Mouse (Mus musculus) limb, embryonic 11.5 days (tissue): ENCODE measurements around the gene Dll1. TPM values are rescaled to one million over a fixed set of nuclear protein-coding genes. Genes with fewer than 3 reads are reported as not detected.

Experiments
- ATAC-seq: fragments of 200-750 bp; cut with Nextera tagmentation; 2 replicates; pipeline ENCODE4 v1.8.0; 2017; ENCODE audit warnings: low read depth; ENCODE audit not compliant: insufficient number of reproducible peaks, low FRiP score, low TSS enrichment
- DNase-seq: peaks from one replicate; pipeline ENCODE4 v3.0.0-alpha.2; 2015; ENCODE audit warnings: low spot score
- H3K27ac ChIP-seq: fragments of 300-500 bp; sonication (generic); replicated peaks from 2 replicates; pipeline ENCODE4 v1.5.1; 2014; ENCODE audit warnings: low read depth, mild to moderate bottlenecking, low read length
- H3K27me3 ChIP-seq: fragments of 300-500 bp; sonication (generic); 2 replicates; pipeline ENCODE4 v1.6.1; 2014; ENCODE audit warnings: mild to moderate bottlenecking, low read length, mixed read lengths; ENCODE audit not compliant: control insufficient read depth, insufficient read depth
- H3K36me3 ChIP-seq: fragments of 300-500 bp; sonication (generic); 2 replicates; pipeline ENCODE4 v1.6.1; 2014; ENCODE audit warnings: mild to moderate bottlenecking, low read length, moderate library complexity, mixed read lengths; ENCODE audit not compliant: control insufficient read depth, insufficient read depth
- H3K4me1 ChIP-seq: fragments of 300-500 bp; sonication (generic); 2 replicates; pipeline ENCODE4 v1.6.1; 2014; ENCODE audit warnings: low read length, mixed read lengths; ENCODE audit not compliant: control insufficient read depth, insufficient read depth
- H3K4me2 ChIP-seq: fragments of 300-500 bp; sonication (generic); 2 replicates; pipeline ENCODE4 v1.6.1; 2014; ENCODE audit warnings: low read depth, mild to moderate bottlenecking, moderate library complexity; ENCODE audit not compliant: severe bottlenecking
- H3K4me3 ChIP-seq: fragments of 300-500 bp; sonication (generic); 2 replicates; pipeline ENCODE4 v1.5.1; 2014; ENCODE audit warnings: low read depth, low read length
- H3K9ac ChIP-seq: fragments of 300-500 bp; sonication (generic); 2 replicates; pipeline ENCODE4 v1.6.1; 2014; ENCODE audit warnings: mild to moderate bottlenecking, low read length
- H3K9me3 ChIP-seq: fragments of 300-500 bp; sonication (generic); 2 replicates; pipeline ENCODE4 v1.6.1; 2016; ENCODE audit warnings: low read length; ENCODE audit not compliant: control insufficient read depth
- WGBS: fragments of 180-500 bp; shearing (Covaris S2); extraction: QIAGEN DNeasy Blood & Tissue Kit; methylation state at CpG from one replicate; pipeline ENCODE4 v1.1.7; 2014; 5-methylcytosine and 5-hydroxymethylcytosine counted together
- polyA plus RNA-seq: library from polyadenylated mRNA; unstranded; fragments of >200 nt; fragmentation: Nextera tagmentation; extraction: Ambion mirVana; gene quantifications from 2 replicates; pipeline ENCODE4 v1.2.1, GENCODE M21; 2014

The Dll1 gene
- polyA plus RNA-seq, 1 experiment from 2014 or later = 3.3 TPM

DNA sequence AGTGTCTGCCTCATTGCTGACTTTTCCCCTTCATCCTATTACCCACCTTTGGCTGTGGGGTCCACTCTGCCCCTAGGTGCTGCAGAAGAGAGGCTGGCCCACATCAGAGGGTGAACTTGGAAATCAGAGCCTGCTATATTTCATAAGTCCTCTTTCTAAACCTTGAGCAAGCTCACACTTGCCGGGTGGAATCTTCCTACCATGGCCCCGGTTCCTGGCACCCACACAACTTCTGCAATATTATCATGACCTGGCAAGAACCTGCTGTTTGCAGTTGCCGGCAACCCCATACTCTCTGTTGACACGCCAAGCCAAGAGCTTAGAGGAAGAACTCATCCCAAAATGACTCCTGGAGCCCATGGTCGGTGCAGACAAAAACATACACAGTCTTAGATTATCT is 49.6 kb downstream of the Dll1 start:
- Histone ChIP-seq H3K27me3 (0 out of 2 replicates have a peak, but pooled peaks cover 2% of the 10 kb centered on the region), H3K27ac (no peak overlapping the region), H3K4me1 (no peaks in the 10 kb centered on the region), H3K9ac (no peak overlapping the region), H3K4me3 (no peak overlapping the region), H3K4me2 (no peak overlapping the region), H3K36me3 (no peaks in the 10 kb centered on the region), H3K9me3 (no peaks in the 10 kb centered on the region)
- DNase-seq (no peak), ATAC-seq (no peak)
- 93% methylated on average over 5 of the region's 5 CpGs for WGBS

DNA sequence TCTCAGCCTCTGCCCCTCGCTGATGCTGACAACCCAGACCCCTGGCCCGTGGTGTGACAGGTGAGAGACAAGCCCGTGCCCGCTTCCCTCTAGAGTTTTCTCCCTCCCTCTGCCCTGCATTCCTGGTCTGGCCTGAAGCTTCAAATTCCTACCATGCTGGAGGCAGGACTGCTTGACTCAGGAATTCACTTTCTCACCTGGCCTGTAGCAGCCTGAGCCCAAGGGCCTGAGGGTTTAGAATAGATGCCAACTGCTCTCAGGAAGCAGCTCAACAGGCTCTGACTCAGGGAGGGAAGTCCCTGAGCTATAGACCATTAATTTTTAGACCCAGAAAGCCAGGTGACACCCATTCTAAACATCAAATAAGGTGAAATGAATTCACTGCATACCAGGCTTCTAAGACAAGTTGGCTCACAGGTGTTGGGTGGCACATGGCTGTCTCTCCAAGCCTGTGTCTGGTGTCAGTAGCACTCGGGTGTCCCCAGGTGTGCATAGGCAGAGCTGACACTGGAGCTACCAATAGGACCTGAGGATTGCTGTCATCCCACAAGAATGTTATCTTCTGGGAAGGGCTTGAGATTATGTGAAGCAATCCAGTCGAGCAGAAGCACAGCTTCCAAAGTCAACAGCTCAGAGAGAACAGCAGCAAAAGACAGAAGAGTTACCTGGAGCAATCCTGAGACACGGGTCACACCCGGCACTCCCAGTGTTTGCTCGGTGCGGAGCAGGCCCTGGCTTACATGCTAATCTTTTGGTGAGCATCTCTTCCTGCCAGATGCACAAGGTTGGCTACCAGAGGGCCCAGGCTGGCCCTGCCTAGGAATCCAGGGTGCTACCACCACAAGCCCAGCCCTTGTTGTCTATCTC is 50.5 kb downstream of the Dll1 start:
- no peak overlapping the region for H3K4me3 ChIP-seq
- H3K4me2 ChIP-seq = no peak overlapping the region
- ATAC-seq (no peak; the same call in 1 of the 2 replicates), DNase-seq (no peak)
- no peaks in the 10 kb centered on the region for H3K36me3 ChIP-seq
- H3K9me3 ChIP-seq = no peaks in the 10 kb centered on the region
- H3K27ac ChIP-seq = no peak overlapping the region
- H3K9ac ChIP-seq = no peak overlapping the region
- H3K27me3 ChIP-seq = 0 out of 2 replicates have a peak, but pooled peaks cover 2% of the 10 kb centered on the region
- H3K4me1 ChIP-seq = no peaks in the 10 kb centered on the region
- WGBS = 76% methylated on average over 10 of the region's 10 CpGs

- no peak overlapping the region for H3K4me3 ChIP-seq
- no peak overlapping the region for H3K27ac ChIP-seq
- no peak for DNase-seq
- no peaks in the 10 kb centered on the region for H3K9me3 ChIP-seq
- H3K4me1 ChIP-seq = no peaks in the 10 kb centered on the region
- 0 out of 2 replicates have a peak, but pooled peaks cover 2% of the 10 kb centered on the region for H3K27me3 ChIP-seq
- no peak overlapping the region for H3K4me2 ChIP-seq
- H3K9ac ChIP-seq = no peak overlapping the region
- ATAC-seq = no peak
- no peaks in the 10 kb centered on the region for H3K36me3 ChIP-seq
- 68% methylated on average over 9 of the region's 9 CpGs for WGBS
Measured at GRCm38 (mm10) chr17:15323191-15323834, 53.4 kb downstream of the Dll1 start.

Other genes starting within 250 kb of the Dll1 start
- gene Fam120b, start 19.3 kb upstream of the Dll1 start, polyA plus RNA-seq = 27.2 and 29.1 TPM in 2 replicates
- gene Psmb1, start 122.9 kb upstream of the Dll1 start, polyA plus RNA-seq = 271 and 286 TPM in 2 replicates
- gene Tbp, start 123.0 kb upstream of the Dll1 start, polyA plus RNA-seq = 70.3 and 71.6 TPM in 2 replicates
- gene Pdcd2, start 150.4 kb upstream of the Dll1 start, polyA plus RNA-seq = 48.8 and 53.8 TPM in 2 replicates
- gene Prdm9, start 187.5 kb upstream of the Dll1 start, polyA plus RNA-seq = 0.65 and 1.4 TPM in 2 replicates